Mouse (Mus musculus) CH12.LX (cell line): Measurements from ENCODE around the gene Tmem234. TPM values are rescaled to one million over a fixed set of nuclear protein-coding genes. Genes with fewer than 3 reads are reported as not detected.

ENCODE experiments used
- DNase-seq: peaks from one replicate; pipeline ENCODE4 v3.0.0-alpha.2; 2013; ENCODE audit errors: extremely low read depth
- H3K27ac ChIP-seq: 2 replicates; pipeline ENCODE4 v1.5.1; 2012; ENCODE audit warnings: low read depth, mild to moderate bottlenecking, control low read depth, moderate library complexity; ENCODE audit not compliant: insufficient read depth
- H3K27me3 ChIP-seq: replicated peaks from 2 replicates; pipeline ENCODE3; 2012; ENCODE audit warnings: inconsistent platforms
- H3K36me3 ChIP-seq, 2 experiments: replicated peaks in 1 of 2; 2 replicates each; pipeline versions ENCODE3 to v1.6.1; 2012; ENCODE audit warnings: inconsistent platforms in 1 of 2, low read length in 1 of 2, mild to moderate bottlenecking in 1 of 2, mixed read lengths in 1 of 2, moderate library complexity in 1 of 2; ENCODE audit not compliant: control insufficient read depth in 1 of 2, insufficient read depth in 1 of 2
- H3K4me1 ChIP-seq, 2 experiments: 2 replicates each; pipeline ENCODE4 v1.6.1; 2012; ENCODE audit warnings: inconsistent platforms in 1 of 2, moderate library complexity in 1 of 2; ENCODE audit not compliant: insufficient read depth in 2 of 2, control insufficient read depth in 1 of 2
- H3K4me2 ChIP-seq: 2 replicates; pipeline ENCODE4 v1.6.1; 2012; ENCODE audit warnings: low read depth, mild to moderate bottlenecking, control low read depth; ENCODE audit not compliant: poor library complexity, insufficient read depth, severe bottlenecking
- H3K4me3 ChIP-seq, 3 experiments: fragments of 150-350 bp in 1 of 3; sonication (generic) in 1 of 3; replicated peaks in 1 of 3; 2 replicates each; pipeline versions ENCODE3 to v1.5.1; 2011 to 2012; ENCODE audit warnings: low read depth in 2 of 3, low read length in 2 of 3, mild to moderate bottlenecking in 2 of 3, moderate library complexity in 2 of 3, control low read depth in 1 of 3, improper control_type of control experiment in 1 of 3, inconsistent platforms in 1 of 3, mixed read lengths in 1 of 3; ENCODE audit not compliant: poor library complexity in 1 of 3
- H3K79me2 ChIP-seq: replicated peaks from 2 replicates; pipeline ENCODE4 v1.6.1; 2012; ENCODE audit warnings: mild to moderate bottlenecking, moderate library complexity; ENCODE audit not compliant: control insufficient read depth, poor library complexity, insufficient read depth, severe bottlenecking; ENCODE audit errors: extremely low read depth
- H3K9ac ChIP-seq: 2 replicates; pipeline ENCODE4 v1.6.1; 2012; ENCODE audit warnings: low read depth, mild to moderate bottlenecking, control low read depth, moderate library complexity; ENCODE audit not compliant: insufficient read depth
- H3K9me3 ChIP-seq: replicated peaks from 2 replicates; pipeline ENCODE3; 2012; ENCODE audit warnings: low read length, inconsistent platforms, mixed read lengths
- BHLHE40 ChIP-seq: IDR thresholded peaks from 2 replicates; pipeline ENCODE4 v1.6.1; 2011; ENCODE audit warnings: mild to moderate bottlenecking, low read depth, low read length, improper control_type of control experiment
- CHD1 ChIP-seq: IDR thresholded peaks from 2 replicates; pipeline ENCODE4 v1.6.1; 2012; ENCODE audit warnings: low read depth, low read length, improper control_type of control experiment, inconsistent platforms
- CHD2 ChIP-seq: IDR thresholded peaks from 2 replicates; pipeline ENCODE4 v1.6.1; 2011; ENCODE audit warnings: low read length, improper control_type of control experiment
- ELF1 ChIP-seq: IDR thresholded peaks from 2 replicates; pipeline ENCODE4 v1.6.1; 2014; ENCODE audit warnings: low read depth, mild to moderate bottlenecking, inconsistent platforms, low read length, improper control_type of control experiment
- EP300 ChIP-seq: IDR thresholded peaks from 2 replicates; pipeline ENCODE4 v1.6.1; 2011; ENCODE audit warnings: low read length, improper control_type of control experiment
- ETS1 ChIP-seq: conservative IDR thresholded peaks from 2 replicates; pipeline ENCODE4 v1.6.1; 2012; ENCODE audit warnings: low read depth, mild to moderate bottlenecking, inconsistent platforms, low read length, improper control_type of control experiment, moderate library complexity
- GABPA ChIP-seq: IDR thresholded peaks from 2 replicates; pipeline ENCODE4 v1.6.1; 2012; ENCODE audit warnings: low read depth, low read length, improper control_type of control experiment, inconsistent platforms; ENCODE audit not compliant: insufficient replicate concordance
- HCFC1 ChIP-seq: IDR thresholded peaks from 2 replicates; pipeline ENCODE4 v1.6.1; 2012; ENCODE audit warnings: low read depth, mild to moderate bottlenecking, inconsistent platforms, low read length, improper control_type of control experiment
- IRF4 ChIP-seq: IDR thresholded peaks from 2 replicates; pipeline ENCODE4 v1.6.1; 2014; ENCODE audit warnings: low read depth, mild to moderate bottlenecking, inconsistent platforms, low read length, improper control_type of control experiment
- JUN ChIP-seq: IDR thresholded peaks from 2 replicates; pipeline ENCODE4 v1.6.1; 2011; ENCODE audit warnings: low read depth, mild to moderate bottlenecking, low read length, improper control_type of control experiment, moderate library complexity; ENCODE audit not compliant: insufficient read depth
- JUND ChIP-seq: conservative IDR thresholded peaks from 2 replicates; pipeline ENCODE4 v1.6.1; 2011; ENCODE audit warnings: low read depth, low read length, improper control_type of control experiment
- KAT2A ChIP-seq: IDR thresholded peaks from 2 replicates; pipeline ENCODE4 v1.6.1; 2012; ENCODE audit warnings: low read length, improper control_type of control experiment, inconsistent platforms; ENCODE audit not compliant: insufficient replicate concordance
- MAX ChIP-seq: IDR thresholded peaks from 2 replicates; pipeline ENCODE4 v1.6.1; 2011; ENCODE audit warnings: low read length, improper control_type of control experiment
- MAZ ChIP-seq: IDR thresholded peaks from 2 replicates; pipeline ENCODE4 v1.6.1; 2012; ENCODE audit warnings: low read depth, mild to moderate bottlenecking, inconsistent platforms, low read length, improper control_type of control experiment, moderate library complexity
- MEF2A ChIP-seq: IDR thresholded peaks from 2 replicates; pipeline ENCODE4 v1.6.1; 2014; ENCODE audit warnings: low read depth, mild to moderate bottlenecking, inconsistent platforms, low read length, improper control_type of control experiment, borderline replicate concordance
- MXI1 ChIP-seq: IDR thresholded peaks from 2 replicates; pipeline ENCODE4 v1.6.1; 2011; ENCODE audit warnings: mild to moderate bottlenecking, low read depth, low read length, improper control_type of control experiment
- MYC ChIP-seq: IDR thresholded peaks from 2 replicates; pipeline ENCODE4 v1.6.1; 2011; ENCODE audit warnings: low read depth, mild to moderate bottlenecking, improper control_type of control experiment, low read length
- NELFE ChIP-seq: IDR thresholded peaks from 2 replicates; pipeline ENCODE4 v1.6.1; 2011; ENCODE audit warnings: low read depth, low read length, improper control_type of control experiment
- NRF1 ChIP-seq: IDR thresholded peaks from 2 replicates; pipeline ENCODE4 v1.6.1; 2014; ENCODE audit warnings: low read depth, mild to moderate bottlenecking, inconsistent platforms, low read length, improper control_type of control experiment, moderate library complexity
- POLR2A ChIP-seq: IDR thresholded peaks from 2 replicates; pipeline ENCODE4 v1.6.1; 2011; ENCODE audit warnings: low read depth, mild to moderate bottlenecking, improper control_type of control experiment, low read length
- POLR2AphosphoS2 ChIP-seq: IDR thresholded peaks from 2 replicates; pipeline ENCODE4 v1.6.1; 2011; ENCODE audit warnings: low read depth, low read length, improper control_type of control experiment
- RAD21 ChIP-seq: IDR thresholded peaks from 2 replicates; pipeline ENCODE4 v1.6.1; 2011; ENCODE audit warnings: low read depth, mild to moderate bottlenecking, low read length, improper control_type of control experiment, moderate library complexity
- RCOR1 ChIP-seq: conservative IDR thresholded peaks from 2 replicates; pipeline ENCODE4 v1.6.1; 2012; ENCODE audit warnings: low read depth, mild to moderate bottlenecking, inconsistent platforms, low read length, improper control_type of control experiment
- SIN3A ChIP-seq: IDR thresholded peaks from 2 replicates; pipeline ENCODE4 v1.6.1; 2012; ENCODE audit warnings: low read length, improper control_type of control experiment, inconsistent platforms
- SMC3 ChIP-seq: IDR thresholded peaks from 2 replicates; pipeline ENCODE4 v1.6.1; 2011; ENCODE audit warnings: low read depth, low read length, improper control_type of control experiment
- TBP ChIP-seq: conservative IDR thresholded peaks from 2 replicates; pipeline ENCODE4 v1.6.1; 2011; ENCODE audit warnings: low read depth, low read length, improper control_type of control experiment
- TCF12 ChIP-seq: IDR thresholded peaks from 2 replicates; pipeline ENCODE4 v1.6.1; 2014; ENCODE audit warnings: low read depth, mild to moderate bottlenecking, inconsistent platforms, low read length, improper control_type of control experiment
- USF1 ChIP-seq: IDR thresholded peaks from 2 replicates; pipeline ENCODE4 v1.6.1; 2014; ENCODE audit warnings: low read depth, mild to moderate bottlenecking, inconsistent platforms, low read length, improper control_type of control experiment
- ZKSCAN1 ChIP-seq: IDR thresholded peaks from 2 replicates; pipeline ENCODE4 v1.6.1; 2012; ENCODE audit warnings: low read depth, inconsistent platforms, low read length, improper control_type of control experiment, borderline replicate concordance
- ZMIZ1 ChIP-seq: IDR thresholded peaks from 2 replicates; pipeline ENCODE4 v1.6.1; 2012; ENCODE audit warnings: low read depth, mild to moderate bottlenecking, inconsistent platforms, low read length, improper control_type of control experiment
- ZNF384 ChIP-seq: IDR thresholded peaks from 2 replicates; pipeline ENCODE4 v1.6.1; 2012; ENCODE audit warnings: low read depth, low read length, improper control_type of control experiment, inconsistent platforms
- dilution Hi-C: fragments of 300-500 bp; cut with MboI; formaldehyde crosslinking; loops from 2 replicates; pipeline ENCODE4 v1.14.3; 2020; ENCODE audit warnings: low sequenced_read_pairs; ENCODE audit not compliant: extremely low pct_unique_long_range_greater_than_20kb, extremely low pct_ligation_motif_present
- in situ Hi-C: fragments of 300-500 bp; cut with MboI; formaldehyde crosslinking; loops from 3 replicates; pipeline ENCODE4 v1.14.3; 2019; ENCODE audit warnings: low sequenced_read_pairs, low pct_ligation_motif_present, low pct_unique_long_range_greater_than_20kb, mixed read lengths
- polyA plus RNA-seq: library from polyadenylated mRNA; unstranded; fragments of >175 nt; gene quantifications from 2 replicates; pipeline ENCODE4 v1.2.1, GENCODE M21; 2012; ENCODE audit warnings: low read depth; ENCODE audit not compliant: insufficient read length
- total RNA-seq, 2 experiments: library from RNA; depleted of rRNA; stranded (reverse); fragments of 300-350 nt in 1 of 2; fragments of >200 nt in 1 of 2; gene quantifications; 2 replicates each; pipeline ENCODE4 v1.2.3; 2012 to 2014

Tmem234 gene
- total and polyA plus RNA-seq, 3 experiments: 97.6 to 113 (median 111) TPM

- Histone ChIP-seq H3K4me3 (peak within 1 kb of the TSS; percentile 61 to 83 (median 76)), H3K9me3 (no peaks in the 10 kb centered on the region), H3K36me3 (peaks cover 43 to 66% of the 10 kb centered on the region in 2 experiments), H3K27ac (peak within 1 kb of the TSS; percentile 78), H3K9ac (peak within 1 kb of the TSS; percentile 95), H3K4me1 (peaks cover 4 to 39% of the 10 kb centered on the region in 2 experiments), H3K4me2 (peak within 1 kb of the TSS; percentile 90), H3K79me2 (peaks cover 28% of the 10 kb centered on the region), H3K27me3 (no peaks in the 10 kb centered on the region)
- TF ChIP-seq BHLHE40: peak; percentile 46; the same call in 1 of the 2 replicates
- TF ChIP-seq POLR2AphosphoS2: peak; percentile 86
- TF ChIP-seq JUN: no peak
- peak; percentile 49; the same call in 1 of the 2 replicates for TF ChIP-seq GABPA
- peak; percentile 96 for TF ChIP-seq NELFE
- no peak for TF ChIP-seq RAD21
- TF ChIP-seq TBP: peak; percentile 84
- TF ChIP-seq ETS1: peak; percentile 34; the same call in 1 of the 2 replicates
- no peak for TF ChIP-seq SMC3
- TF ChIP-seq ZMIZ1: peak; percentile 81
- no peak for TF ChIP-seq EP300
- TF ChIP-seq MAZ: 0 out of 2 replicates have a peak, but pooled peaks have one; percentile 5
- TF ChIP-seq CHD2: peak; percentile 19; the same call in 1 of the 2 replicates
- peak; percentile 94 for TF ChIP-seq ZNF384
- TF ChIP-seq MXI1: peak; percentile 94
- TF ChIP-seq POLR2A: peak; percentile 98
- TF ChIP-seq KAT2A: peak; percentile 90; the same call in 1 of the 2 replicates
- TF ChIP-seq IRF4: 0 out of 2 replicates have a peak, but pooled peaks have one; percentile 15
- peak; percentile 97 for TF ChIP-seq HCFC1
- peak; percentile 73 for TF ChIP-seq MAX
- peak; percentile 68 for TF ChIP-seq USF1
- 0 out of 2 replicates have a peak, but pooled peaks have one; percentile 7 for TF ChIP-seq JUND
- 0 out of 2 replicates have a peak, but pooled peaks have one; percentile 77 for TF ChIP-seq CHD1
- TF ChIP-seq MEF2A: 0 out of 2 replicates have a peak, but pooled peaks have one; percentile 44
- TF ChIP-seq ELF1: peak; percentile 80; the same call in 1 of the 2 replicates
- TF ChIP-seq MYC: no peak
- peak; percentile 86 for TF ChIP-seq NRF1
- no peak for TF ChIP-seq RCOR1
- TF ChIP-seq TCF12: peak; percentile 68
- TF ChIP-seq ZKSCAN1: no peak
- peak; percentile 72 for TF ChIP-seq SIN3A
- in situ Hi-C loops (no loop called here), dilution Hi-C loops (no loop called here)
- DNase-seq: peak; percentile 98
Observed at GRCm38 (mm10) chr4:129640638-129641467, 40.4 kb downstream of the Tmem234 start, which contains the start of gene Txlna. Gene Txlna (minus strand): TSS chr4:129641065.
